In the genomic region with DNA sequence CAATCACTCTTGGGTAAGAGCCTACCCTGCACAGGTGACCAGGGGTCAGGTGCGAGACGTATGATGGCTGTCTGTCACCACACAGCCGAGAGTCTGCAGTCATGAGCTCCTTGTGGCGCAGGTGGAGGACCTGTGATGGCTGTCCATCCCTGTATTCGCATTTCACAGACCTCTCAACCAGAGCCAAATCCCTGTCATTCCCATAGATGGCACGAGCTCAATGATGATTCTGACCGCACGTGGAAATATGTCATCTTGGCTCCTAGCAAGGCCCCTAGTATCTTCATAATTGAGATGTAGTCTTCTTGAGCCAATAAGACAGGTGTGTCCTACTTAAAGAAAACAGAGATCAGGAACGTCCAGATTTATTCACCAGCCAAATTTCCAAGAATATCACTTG, we compare ENCODE assay signal across 34 mouse cellular contexts. TPM values are rescaled to one million over a fixed set of nuclear protein-coding genes. Genes with fewer than 3 reads are reported as not detected.
"Had no signal": no experiment of that assay in that cellular context is flagged by ENCODE, and none has a peak within 500 bp of the region (broad histone marks: within the 10 kb centered on the region; RNA-seq: fewer than 3 reads in every experiment).

No protein-coding gene starts in this region.

- H3K4me1 ChIP-seq: heart, embryonic 10.5 days; heart, embryonic 12.5 days; hindbrain, embryonic 12.5 days; hindbrain, embryonic 15.5 days; kidney, embryonic 15.5 days; limb, embryonic 13.5 days; limb, embryonic 15.5 days; liver, embryonic 12.5 days had no signal

- H3K36me3 ChIP-seq: heart, embryonic 10.5 days; heart, embryonic 12.5 days; hindbrain, embryonic 10.5 days; hindbrain, embryonic 12.5 days; hindbrain, embryonic 15.5 days; kidney, embryonic 15.5 days; limb, embryonic 13.5 days; limb, embryonic 15.5 days; liver, embryonic 12.5 days had no signal

- H3K4me2 ChIP-seq: heart, embryonic 12.5 days; hindbrain, embryonic 12.5 days; hindbrain, embryonic 15.5 days; kidney, embryonic 15.5 days; limb, embryonic 13.5 days; limb, embryonic 15.5 days; liver, embryonic 12.5 days had no signal

- DNase-seq: gastrocnemius, adult 2 months; gastrocnemius, postnatal 10 days; gastrocnemius, postnatal 25 days; heart, adult 18-20 months; heart, postnatal 10 days; heart, postnatal 4 days; kidney, adult 11 months; kidney, adult 2 months; kidney, adult 9 months; kidney, postnatal 14 days; kidney, postnatal 36 days; layer of hippocampus, adult 9-11 months; layer of hippocampus, postnatal 36 days; left cerebral cortex, postnatal 4 days had no signal

- H3K9ac ChIP-seq: heart, embryonic 12.5 days; hindbrain, embryonic 12.5 days; hindbrain, embryonic 15.5 days; kidney, embryonic 15.5 days; limb, embryonic 13.5 days; limb, embryonic 15.5 days; liver, embryonic 12.5 days; liver, embryonic 14.5 days had no signal

- H3K27me3 ChIP-seq: heart, embryonic 12.5 days; hindbrain, embryonic 12.5 days; hindbrain, embryonic 15.5 days; kidney, embryonic 15.5 days; limb, embryonic 13.5 days; limb, embryonic 15.5 days; liver, embryonic 12.5 days had no signal

- ATAC-seq: hindbrain, postnatal 0 days; intestine, embryonic 16.5 days; liver, embryonic 12.5 days had no signal

- H3K9me3 ChIP-seq: heart, embryonic 10.5 days; heart, embryonic 12.5 days; hindbrain, embryonic 10.5 days; hindbrain, embryonic 12.5 days; hindbrain, embryonic 15.5 days; kidney, embryonic 15.5 days; limb, embryonic 13.5 days; limb, embryonic 15.5 days; liver, embryonic 12.5 days had no signal

- H3K27ac ChIP-seq: gastrocnemius, adult 2 months; heart, embryonic 10.5 days; hindbrain, embryonic 10.5 days; hindbrain, embryonic 12.5 days; hindbrain, embryonic 15.5 days; hindbrain, postnatal 0 days; kidney, embryonic 15.5 days; kidney, postnatal 0 days; limb, embryonic 13.5 days; limb, embryonic 15.5 days; liver, embryonic 12.5 days; liver, embryonic 14.5 days had no signal

- H3K4me3 ChIP-seq: gastrocnemius, adult 2 months; heart, embryonic 10.5 days; heart, embryonic 12.5 days; hindbrain, embryonic 10.5 days; hindbrain, embryonic 12.5 days; hindbrain, embryonic 15.5 days; kidney, embryonic 15.5 days; limb, embryonic 13.5 days; limb, embryonic 15.5 days; liver, embryonic 12.5 days had no signal

RNA-seq across cellular contexts. Expression of a gene that starts 28.0 kb away (rescaled TPM):
- polyA plus RNA-seq: kidney, adult 2 months; liver, adult 2 months had no signal

RNA-seq across cellular contexts. Expression of a gene that starts 36.7 kb away (rescaled TPM):
- polyA plus RNA-seq: heart, embryonic 10.5 days; heart, embryonic 12.5 days; heart, embryonic 14.5 days; heart, embryonic 16.5 days; intestine, embryonic 14.5 days; intestine, embryonic 16.5 days; kidney, adult 2 months; kidney, postnatal 0 days; large intestine, adult 2 months; limb, embryonic 11.5 days; liver, adult 2 months; liver, embryonic 12.5 days; liver, embryonic 16.5 days had no signal
